Mouse (Mus musculus): Measurements from ENCODE around the gene Rmnd1.
"Not testable (repeated sequence)": the region's sequence is repeated elsewhere in the genome, so short reads cannot be mapped to it uniquely, and the experiment has no call there.

Gene Rmnd1

DNA sequence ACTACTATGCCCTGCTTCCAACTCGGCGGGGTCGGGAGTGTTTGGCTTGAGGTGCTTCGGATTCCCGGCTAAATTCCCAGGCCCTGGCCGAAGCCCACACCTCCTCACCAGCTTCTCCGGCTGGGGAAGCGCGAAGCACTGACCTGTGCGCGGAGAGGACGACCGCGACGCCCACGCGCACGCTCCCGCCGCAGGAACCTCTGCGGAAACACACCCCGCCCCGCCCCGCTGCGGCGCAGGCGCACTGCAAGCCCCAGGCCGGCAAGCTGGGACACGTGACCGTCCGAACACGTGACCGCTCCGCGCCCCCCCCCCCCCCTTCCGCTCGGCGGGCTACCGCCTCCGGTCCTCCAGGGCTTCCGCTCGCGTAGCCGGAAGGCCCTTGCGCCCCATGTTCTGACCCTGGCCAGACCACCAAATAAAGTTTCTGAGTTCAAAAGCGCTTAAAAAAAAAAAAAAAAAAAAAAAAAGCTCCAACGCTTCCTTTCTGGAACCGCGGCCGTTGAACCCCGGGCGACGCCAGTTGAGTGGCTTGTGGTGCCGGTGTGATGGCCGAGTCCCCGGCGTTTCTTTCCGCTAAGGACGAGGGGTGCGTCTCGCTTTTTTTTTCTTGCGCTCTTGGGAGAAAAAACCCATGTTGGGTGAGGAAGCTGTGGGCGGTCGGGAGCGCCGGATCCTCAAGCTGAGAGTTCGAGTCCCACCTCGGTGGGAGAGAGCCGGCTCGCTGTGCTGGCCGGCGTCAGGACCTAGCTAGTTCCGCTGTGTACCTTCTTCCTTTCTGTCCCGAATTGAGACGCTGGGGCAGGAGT is at the start of gene Rmnd1, which contains the start of gene Armt1:
Gene Rmnd1 (minus strand): TSS at position 266 of the 809 bp plus-strand sequence.
Gene Armt1 (plus strand): TSS at position 345 of the 809 bp plus-strand sequence.
- peak; percentile 98 for DNase-seq (ENCODE audit: low read depth)

DNA sequence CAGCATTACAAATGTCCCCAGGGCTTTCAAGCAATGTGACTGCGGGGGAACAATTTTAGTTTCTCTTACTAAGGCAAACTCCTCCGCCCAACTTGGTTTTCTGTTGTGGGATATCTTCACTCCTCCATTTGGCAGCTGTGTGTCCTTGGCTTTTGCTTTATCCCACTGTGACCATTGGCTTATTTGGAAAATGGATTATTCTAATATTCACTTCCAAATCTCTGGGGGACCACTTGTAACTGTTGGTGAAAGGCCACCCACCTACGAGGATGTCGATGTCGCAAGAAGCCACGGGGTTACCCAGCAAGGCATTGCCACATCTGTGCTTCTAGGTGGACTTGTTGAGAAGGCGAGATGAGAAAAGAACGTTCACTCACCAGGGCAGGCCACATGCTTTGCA is 49.5 kb upstream of the Rmnd1 start:
- peak; percentile 29 for DNase-seq (ENCODE audit: low read depth)

DNA sequence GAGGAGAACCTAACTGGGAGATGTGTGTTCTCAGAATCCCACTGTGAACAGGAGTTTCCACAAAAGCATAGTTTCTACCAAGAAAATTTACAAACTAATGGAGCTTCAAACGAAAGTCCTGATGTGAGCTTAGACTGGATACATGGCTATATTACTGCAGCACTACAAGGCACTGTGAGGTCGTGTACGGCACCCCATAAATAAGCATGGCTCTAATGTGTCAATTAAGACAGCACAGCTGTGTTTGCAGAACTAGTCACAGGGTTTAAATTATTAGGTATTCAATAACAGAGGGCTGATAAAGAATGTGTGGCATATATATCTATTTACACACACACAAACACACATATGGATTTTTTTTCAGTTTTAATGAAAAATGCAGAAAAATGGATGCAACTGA is 48.7 kb upstream of the Rmnd1 start:
- no peak for DNase-seq (ENCODE audit: low read depth)

DNA sequence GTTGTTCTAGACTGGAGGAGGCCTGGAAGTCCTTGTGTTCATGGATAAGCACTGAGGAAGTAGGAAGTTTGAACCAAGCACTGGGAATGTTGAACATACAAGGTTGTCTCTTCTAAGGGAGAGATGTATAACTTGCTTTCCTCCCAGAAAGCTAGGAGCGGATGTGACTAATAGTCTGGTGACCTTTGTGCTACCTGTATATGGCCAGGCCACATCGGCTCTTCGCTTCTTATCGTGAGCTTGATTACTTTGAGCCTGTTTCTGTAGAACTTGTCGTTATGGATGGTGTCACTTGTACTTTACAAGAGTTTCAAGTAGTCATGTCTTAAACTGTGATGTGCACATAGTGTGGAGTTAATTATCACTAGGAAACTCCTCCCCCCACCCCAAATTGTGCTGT is 44.4 kb upstream of the Rmnd1 start:
- DNase-seq (ENCODE audit: low read depth), result no peak

DNA sequence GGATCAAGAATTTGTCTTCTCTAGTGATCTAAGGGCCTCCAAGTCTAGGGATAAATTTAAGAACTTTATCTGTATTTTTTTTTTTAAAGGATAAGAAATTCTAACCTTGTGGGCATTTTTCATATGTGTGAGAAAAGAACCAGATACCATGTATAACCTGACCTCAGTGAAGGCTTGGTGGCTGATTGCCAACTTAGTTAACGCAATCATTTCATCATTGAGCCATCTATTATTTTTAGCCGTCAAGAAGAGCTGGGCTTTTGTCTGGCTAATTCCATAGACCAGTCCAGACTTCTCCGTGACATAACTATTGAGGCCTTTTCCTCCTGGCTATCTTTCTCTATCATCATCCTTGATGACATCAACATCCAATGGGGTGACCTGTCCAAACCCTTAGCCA is 43.2 kb upstream of the Rmnd1 start:
- DNase-seq (ENCODE audit: low read depth), result peak; percentile 31

DNA sequence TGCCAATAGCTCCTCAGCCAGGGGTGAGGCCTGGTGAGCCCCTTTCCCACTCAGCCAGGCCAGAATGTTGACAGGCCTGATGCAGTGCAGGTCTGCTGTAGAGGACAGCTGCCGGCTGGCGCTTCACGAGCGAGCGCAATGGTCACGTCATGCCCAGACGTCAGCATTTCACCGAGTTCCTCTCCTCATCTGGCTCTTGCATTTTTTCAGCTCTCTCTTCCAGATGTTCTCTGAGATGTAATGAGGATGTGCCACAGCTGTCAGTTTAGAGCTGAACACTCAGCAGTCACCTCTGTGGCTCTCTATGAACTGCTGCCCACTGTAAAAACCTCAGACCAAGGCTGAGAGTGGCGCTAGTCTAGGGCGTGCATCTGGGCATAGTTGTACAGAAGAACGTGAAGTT is 41.4 kb upstream of the Rmnd1 start:
- DNase-seq (ENCODE audit: low read depth), result no peak

DNA sequence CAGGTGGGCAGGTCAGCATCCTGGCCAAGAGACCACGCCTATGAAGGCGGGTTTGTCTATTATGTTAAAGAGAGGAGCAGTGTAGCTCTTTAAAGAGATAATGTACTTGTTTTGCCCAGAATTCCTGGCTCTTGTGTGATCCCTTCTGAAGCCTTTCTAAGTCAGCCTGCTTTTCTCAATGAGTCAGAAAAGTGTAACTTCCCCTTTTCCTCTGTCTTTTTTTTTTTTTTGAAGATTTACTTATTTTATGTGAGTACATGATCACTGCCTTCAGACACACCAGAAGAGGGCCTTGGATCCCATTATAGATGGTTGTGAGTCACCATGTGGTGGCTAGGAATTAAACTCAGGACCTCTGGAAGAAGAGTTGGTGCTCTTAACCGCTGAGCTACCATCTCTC is 37.2 kb upstream of the Rmnd1 start:
- peak; percentile 61 for DNase-seq (ENCODE audit: low read depth)

DNA sequence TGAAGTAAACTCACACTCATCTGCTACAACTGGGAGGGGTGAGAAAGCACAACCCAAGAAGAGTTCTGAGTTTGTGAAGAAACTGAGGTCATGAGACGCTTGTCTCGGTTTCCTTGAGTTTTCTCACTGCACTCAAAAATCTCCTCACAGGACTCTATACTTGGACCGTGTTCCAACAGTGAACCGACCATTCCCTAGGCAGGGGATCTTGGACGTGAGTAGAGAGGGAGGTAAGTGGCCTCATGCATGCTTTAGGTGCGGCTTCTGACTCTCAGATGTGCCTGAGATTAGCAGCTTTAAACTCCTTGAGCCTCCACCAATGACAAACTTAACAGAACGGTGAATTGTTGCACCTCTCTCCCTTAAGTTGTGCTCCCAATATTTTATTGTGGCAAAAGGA is 33.6 kb upstream of the Rmnd1 start:
- DNase-seq (ENCODE audit: low read depth), result no peak

DNA sequence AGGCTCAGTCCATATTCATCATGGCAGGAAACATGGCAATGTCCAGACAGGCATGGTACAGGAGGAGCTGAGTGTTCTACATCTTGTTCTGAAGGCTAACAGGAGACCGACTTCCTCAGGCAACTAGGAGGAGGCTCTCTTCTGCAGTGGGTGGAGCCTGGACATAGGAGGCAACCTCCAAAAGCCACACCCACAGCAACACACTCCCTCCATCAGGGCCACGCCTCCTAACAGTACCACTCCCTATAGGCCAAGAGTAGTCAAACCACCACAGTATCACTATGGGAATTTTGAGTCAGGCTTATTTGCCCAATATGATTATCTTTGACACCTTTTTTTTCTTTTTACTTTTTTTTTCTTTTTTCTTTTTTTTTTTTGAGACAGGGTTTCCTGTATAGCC is 28.0 kb upstream of the Rmnd1 start:
- DNase-seq (ENCODE audit: low read depth), result peak; percentile 28

DNA sequence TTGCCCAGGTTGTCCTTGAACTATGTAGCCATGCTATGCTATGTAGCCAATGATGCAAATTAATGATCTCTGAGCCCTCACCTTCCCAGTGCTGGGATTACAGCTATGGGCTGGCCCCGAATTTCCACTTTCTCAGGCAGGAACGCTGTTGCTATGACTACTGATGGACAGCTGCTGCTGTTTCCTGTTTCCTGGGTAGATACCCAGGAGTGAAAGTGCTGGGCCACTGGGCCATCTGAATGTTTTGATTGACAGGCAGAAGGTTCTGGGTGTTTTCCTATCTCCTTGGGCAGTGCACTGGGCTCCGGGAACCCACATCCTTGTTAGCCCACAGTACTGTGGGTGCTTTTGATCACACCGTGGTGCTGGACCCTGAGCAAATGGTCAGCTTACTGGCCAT is 24.2 kb upstream of the Rmnd1 start:
- peak; percentile 69 for DNase-seq (ENCODE audit: low read depth)

DNA sequence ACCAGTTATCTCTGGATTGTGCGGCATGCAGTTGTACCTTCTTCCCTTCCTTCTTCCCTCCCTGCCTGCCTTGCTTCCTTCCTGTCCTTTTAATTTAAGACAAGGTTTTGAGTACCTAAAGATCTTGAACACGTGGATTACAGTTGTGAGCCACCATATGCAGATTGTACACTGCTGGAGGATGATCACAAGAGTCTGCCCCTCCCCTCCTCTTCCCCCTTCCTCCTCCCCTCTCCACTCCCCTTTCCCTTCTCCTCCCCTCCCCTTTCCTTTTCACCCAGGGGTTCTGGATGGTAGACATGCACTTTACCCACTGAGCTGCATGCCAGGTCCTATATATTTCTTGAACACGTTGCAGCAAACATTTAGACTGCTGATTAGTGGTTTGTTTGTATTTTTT is 3.2 kb upstream of the Rmnd1 start:
- no peak for DNase-seq (ENCODE audit: low read depth)

DNA sequence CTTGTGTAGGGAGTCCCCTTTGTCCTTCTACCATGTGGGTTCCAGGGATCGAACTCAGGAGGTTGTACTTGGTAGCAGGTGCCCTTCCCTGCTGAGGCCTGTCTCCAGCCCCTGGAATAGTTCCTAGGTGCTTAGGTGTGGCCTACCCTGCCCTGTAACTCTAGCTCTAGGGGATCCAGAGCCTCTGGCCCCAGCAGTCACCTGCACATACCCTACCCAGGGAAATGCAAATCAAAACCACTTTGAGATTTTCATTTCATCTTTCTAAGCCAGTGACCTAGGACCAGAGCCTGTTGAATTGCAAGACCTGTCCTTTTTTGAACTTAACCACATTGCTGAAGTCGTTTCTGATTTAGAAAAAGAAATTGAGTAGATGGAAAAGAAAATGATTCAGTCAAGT is 1.7 kb upstream of the Rmnd1 start:
- not testable (repeated sequence) for DNase-seq (ENCODE audit: low read depth)

DNA sequence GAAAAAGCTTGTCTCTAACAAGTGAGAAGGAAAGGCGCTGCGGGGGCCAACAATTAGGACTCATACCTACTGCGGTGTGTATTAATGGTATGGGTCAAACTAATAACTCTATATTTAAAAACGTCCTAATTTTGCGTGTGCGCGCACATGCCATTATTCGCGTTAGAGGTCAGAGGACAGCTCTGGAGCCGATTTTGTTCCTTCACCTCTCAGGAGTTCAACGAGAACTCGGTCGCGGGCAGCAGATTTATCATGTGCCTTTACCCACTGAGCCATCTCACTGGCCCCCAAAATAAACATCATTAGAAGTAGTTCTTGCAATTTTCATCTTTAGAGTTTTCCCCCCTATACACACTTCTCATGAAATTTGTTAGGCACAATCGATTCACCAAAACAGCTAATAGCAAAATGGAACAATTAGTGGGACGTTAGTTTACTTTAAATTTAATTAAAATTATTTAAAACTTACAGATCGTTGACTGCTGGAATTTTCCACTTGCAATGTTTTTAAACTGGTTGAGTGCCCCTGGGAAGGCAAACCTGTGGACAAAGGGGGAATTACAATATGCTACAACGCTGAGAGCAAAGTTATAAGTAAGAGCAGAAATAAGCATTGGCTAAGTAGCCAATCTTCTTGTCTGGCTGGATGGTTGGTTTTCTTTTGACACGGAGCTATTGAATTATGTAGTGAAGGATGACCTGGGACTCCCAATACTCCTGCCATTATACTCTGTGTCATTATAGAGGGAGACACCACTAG is 988 bp upstream of the Rmnd1 start:
- DNase-seq (ENCODE audit: low read depth), result peak; percentile 67

DNA sequence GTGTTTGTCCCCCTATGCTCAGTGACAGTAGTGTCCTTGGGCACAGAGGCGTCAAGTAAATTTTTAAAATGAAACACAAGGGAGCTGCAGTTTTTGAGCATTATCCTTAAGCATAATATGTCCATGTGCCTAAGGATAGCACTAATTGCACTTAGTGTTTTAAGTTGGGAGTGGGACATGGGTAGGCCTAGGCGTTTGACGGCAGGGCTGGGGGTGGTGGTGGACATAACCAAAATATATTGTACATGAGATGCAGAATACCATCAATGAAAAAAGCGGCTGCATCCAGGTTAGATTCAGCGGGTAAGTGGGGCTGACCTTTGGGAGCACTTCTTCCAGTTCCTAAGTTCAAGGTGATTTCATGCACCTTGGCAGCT is 454 bp downstream of the Rmnd1 start:
- DNase-seq (ENCODE audit: low read depth), result no peak

DNA sequence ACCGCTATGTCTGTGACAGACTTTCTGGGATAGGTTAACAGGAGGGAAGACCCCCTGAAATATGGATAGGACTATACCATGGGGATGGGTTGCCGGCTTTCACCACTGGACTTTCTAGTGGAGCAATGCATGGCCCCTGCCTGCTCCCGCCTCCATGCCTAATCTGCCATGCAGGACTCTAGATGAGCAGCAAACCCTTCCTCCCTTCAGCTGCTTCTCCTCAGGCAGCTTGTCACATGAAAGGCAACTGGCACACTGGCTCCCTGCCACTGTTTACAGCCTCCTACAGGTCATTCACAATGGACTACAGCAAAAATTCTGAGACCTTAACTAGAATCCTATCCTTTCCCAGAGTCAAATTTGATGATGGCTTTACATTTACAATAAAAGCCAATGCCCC is 1.4 kb downstream of the Rmnd1 start:
- DNase-seq (ENCODE audit: low read depth), result peak; percentile 15

DNA sequence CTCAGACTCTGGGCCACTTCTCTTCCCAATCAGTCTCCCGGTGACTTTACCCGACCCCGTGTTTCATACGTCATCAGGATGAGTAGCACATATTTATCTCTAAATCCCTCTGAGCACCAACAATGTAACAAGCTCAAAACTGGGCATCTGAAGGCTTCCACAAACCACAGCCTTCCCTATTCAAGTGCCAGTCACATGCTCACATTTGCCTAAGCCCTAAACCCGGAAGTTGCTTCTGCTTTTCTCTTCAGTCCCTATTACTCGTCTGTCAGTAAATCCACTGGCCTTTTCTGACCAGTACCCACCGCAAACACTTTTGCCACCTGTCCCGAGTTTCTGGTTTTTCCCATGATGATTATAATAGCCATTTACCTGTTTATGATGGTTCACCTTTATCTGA is 1.8 kb downstream of the Rmnd1 start:
- peak; percentile 54 for DNase-seq (ENCODE audit: low read depth)

DNA sequence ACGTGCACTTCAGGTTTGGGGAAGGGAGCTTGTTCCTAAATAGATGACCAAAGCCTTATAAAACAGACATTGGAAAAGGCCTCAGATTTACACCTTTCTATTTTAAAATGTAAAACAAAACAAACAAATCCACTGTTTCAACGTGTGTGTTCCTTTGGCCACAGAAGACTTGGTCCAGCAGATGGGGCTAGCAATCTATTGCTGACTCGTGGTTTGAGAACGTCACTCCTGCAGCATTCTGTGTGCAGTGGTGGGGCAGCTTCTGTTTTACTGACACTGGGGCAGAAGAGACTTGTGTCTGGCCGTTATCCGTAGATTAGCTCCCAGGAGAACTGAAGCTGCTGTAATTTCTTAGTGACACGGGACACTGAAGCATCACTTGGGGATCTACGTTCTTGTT is 6.9 kb downstream of the Rmnd1 start:
- DNase-seq (ENCODE audit: low read depth), result peak; percentile 38

DNA sequence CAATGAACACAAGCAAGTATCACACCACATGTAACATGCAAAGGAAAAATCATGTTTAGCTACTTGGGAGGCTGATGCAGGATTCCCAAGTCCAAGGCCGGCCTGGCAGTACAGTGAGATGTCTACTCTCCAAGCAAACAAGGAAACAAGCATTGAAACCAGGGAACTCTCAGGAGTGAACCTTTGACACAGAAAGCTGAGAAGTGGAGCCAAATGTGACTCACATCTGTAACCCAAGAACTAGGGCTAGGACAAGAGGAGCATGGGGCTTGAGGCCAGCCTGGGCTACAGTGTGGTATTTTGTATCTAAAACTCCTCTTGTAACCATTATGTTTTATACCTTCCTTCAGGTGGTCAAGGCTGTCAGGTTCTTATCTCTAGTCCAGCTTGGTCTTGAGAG is 25.0 kb downstream of the Rmnd1 start:
- DNase-seq (ENCODE audit: low read depth), result no peak

DNA sequence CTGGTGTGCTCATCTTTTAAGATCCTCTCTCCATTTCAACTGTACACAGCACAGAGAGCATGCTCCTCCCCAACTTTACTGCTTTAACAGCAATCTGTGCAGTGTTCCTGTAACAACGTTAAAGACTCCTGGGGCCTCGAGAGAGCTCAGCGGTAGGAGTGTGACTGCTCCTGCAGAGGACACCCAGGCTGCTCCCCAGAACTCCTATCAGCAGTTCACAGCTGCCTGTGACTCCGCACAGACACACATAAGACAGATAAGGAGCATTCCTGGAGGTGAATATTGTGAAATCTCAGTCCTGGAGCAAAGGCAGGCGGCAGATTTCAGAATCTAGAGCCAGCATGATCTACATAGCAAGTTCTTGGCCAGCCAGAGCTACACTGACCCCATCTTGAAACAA is 26.7 kb downstream of the Rmnd1 start:
- no peak for DNase-seq (ENCODE audit: low read depth)

DNA sequence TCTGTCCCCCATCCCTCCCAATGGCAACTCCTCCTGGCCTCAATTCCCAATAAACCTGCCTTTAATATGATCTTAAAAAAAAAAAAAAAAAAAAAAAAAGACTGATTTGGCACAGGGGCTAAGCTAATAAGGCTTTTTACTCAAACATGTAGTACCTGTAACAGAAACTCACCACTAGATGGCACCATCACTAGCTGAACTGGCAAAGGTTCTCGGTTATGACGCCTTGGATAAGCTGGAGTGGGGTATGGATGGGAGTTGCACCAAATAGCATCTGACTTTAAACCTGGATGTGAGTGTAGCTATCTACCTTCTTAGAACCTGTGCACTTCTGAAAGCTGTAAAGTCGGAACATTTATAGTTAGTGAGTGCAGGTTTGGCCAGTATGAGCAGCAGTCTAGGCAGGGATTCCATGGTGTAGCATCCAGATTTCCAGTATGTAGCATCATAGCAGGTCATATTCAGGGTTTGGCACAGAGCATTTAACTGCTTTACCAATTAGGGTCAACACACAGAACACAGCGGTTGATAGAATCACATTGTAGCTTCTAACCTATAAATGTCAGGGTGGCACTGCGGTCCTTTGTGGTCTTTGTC is 27.2 kb downstream of the Rmnd1 start:
- peak; percentile 70 for DNase-seq (ENCODE audit: low read depth)

DNA sequence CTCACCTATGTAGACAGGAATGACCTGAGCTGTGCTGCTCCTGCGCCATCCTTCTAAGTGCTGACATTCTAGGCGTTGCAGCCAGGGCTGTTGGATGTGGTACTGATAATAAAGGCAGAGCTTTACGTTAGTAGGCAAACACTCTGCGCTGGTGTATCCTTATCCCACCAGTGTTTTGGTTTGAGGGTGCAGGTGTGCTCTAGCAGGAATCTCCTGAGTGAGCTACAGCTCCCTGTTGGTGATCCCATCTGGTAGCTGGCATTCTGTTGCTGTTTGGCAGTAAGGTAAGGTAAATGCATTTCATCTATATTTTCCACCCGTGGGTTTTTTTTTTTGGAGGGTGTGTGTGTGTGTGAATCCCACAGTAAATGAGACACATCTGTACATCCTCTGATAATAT is 34.1 kb downstream of the Rmnd1 start:
- DNase-seq (ENCODE audit: low read depth), result no peak

DNA sequence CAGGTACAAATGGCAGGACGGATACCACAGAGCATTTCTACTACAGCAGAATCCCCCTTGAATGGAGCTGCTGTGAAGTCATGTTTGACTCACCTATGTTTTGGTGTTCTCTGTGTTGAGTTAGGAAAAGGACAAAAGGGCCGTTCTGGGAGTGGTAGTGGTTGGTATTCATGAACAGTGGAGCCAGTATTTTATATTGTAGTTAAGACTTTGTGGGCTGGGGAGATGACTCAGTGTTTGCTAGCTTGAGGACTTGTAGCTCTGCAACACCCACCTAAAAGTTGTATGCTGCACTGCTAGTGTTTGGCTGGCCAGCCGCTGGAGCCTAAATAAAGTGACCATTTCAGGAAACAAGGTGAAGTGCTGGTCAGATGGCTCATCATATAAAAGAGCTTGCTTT is 36.9 kb downstream of the Rmnd1 start:
- DNase-seq (ENCODE audit: low read depth), result peak; percentile 54

DNA sequence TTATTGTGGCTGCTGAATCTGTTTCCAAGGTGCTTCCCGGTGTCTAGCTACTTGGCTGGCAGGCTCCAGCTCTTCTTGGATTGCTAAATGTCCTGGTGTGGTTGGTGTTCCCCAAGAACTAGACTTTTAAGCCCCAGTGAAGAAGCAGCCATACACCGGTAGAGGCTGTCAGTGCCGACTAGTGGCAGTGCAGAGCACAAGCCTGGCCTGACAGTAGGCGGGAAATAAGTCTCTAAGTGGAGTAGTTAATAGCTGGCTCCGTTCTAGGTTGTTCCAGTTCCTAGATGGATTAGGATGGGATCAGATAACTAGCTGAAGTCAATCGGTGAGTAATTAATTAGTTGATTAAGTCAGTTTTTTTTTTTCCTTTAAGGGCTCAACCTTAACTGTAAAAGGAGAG is 40.3 kb downstream of the Rmnd1 start:
- peak; percentile 68 for DNase-seq (ENCODE audit: low read depth)

Data from 416B (cell line).